ENCODE assay signal across 26 mouse cellular contexts in genomic region chr10:86761236-86761635, GRCm38 (mm10). TPM values are rescaled to one million over a fixed set of nuclear protein-coding genes. Genes with fewer than 3 reads are reported as not detected.
DNase-seq lines count a peak whose midpoint lies in the region; ATAC-seq and TF ChIP-seq lines count a peak whose summit lies in the region.
"Had no signal": no experiment of that assay in that cellular context is flagged by ENCODE, and none has a peak within 500 bp of the region (broad histone marks: within the 10 kb centered on the region; RNA-seq: fewer than 3 reads in every experiment).

No protein-coding gene starts in this region.

- WGBS in heart, embryonic 10.5 days = 84% methylated on average over 1 of the region's 1 CpGs
- 71% methylated on average over 1 of the region's 1 CpGs for WGBS in midbrain, embryonic 10.5 days
- 67% methylated on average over 1 of the region's 1 CpGs for WGBS in midbrain, embryonic 11.5 days
- WGBS in limb, embryonic 12.5 days = 59% methylated on average over 1 of the region's 1 CpGs
- WGBS in stomach, postnatal 0 days = 93% methylated on average over 1 of the region's 1 CpGs

- H3K9me3 ChIP-seq in heart, embryonic 10.5 days = no peaks in the 10 kb centered on the region
- H3K9me3 ChIP-seq in midbrain, embryonic 10.5 days (replicated peaks) = no peaks in the 10 kb centered on the region
- no peaks in the 10 kb centered on the region for H3K9me3 ChIP-seq in midbrain, embryonic 11.5 days (ENCODE audit: control insufficient read depth, low read length)
- no peaks in the 10 kb centered on the region for H3K9me3 ChIP-seq in limb, embryonic 12.5 days
- no peaks in the 10 kb centered on the region for H3K9me3 ChIP-seq in stomach, postnatal 0 days (ENCODE audit: control insufficient read depth, low read length)
- H3K9me3 ChIP-seq: embryonic facial prominence, embryonic 12.5 days; forebrain, embryonic 12.5 days; hindbrain, embryonic 15.5 days; kidney, embryonic 15.5 days; limb, embryonic 15.5 days; lung, embryonic 15.5 days; midbrain, embryonic 12.5 days had no signal

- no peak overlapping the region for H3K9ac ChIP-seq in midbrain, embryonic 11.5 days (ENCODE audit: low read length)
- H3K9ac ChIP-seq in limb, embryonic 12.5 days (replicated peaks) = no peak overlapping the region
- H3K9ac ChIP-seq in stomach, postnatal 0 days (ENCODE audit: low read length) = no peak overlapping the region
- H3K9ac ChIP-seq: embryonic facial prominence, embryonic 12.5 days; forebrain, embryonic 12.5 days; hindbrain, embryonic 15.5 days; kidney, embryonic 15.5 days; limb, embryonic 15.5 days; liver, embryonic 14.5 days; lung, embryonic 15.5 days; midbrain, embryonic 12.5 days had no signal

- no peak overlapping the region for H3K4me3 ChIP-seq in heart, embryonic 10.5 days
- no peak overlapping the region for H3K4me3 ChIP-seq in midbrain, embryonic 10.5 days
- H3K4me3 ChIP-seq in midbrain, embryonic 11.5 days (ENCODE audit: low read depth, low read length) = no peak overlapping the region
- H3K4me3 ChIP-seq in limb, embryonic 12.5 days (replicated peaks) = no peak overlapping the region
- no peak overlapping the region for H3K4me3 ChIP-seq in stomach, postnatal 0 days (ENCODE audit: low read depth, low read length)
- H3K4me3 ChIP-seq: embryonic facial prominence, embryonic 12.5 days; forebrain, embryonic 12.5 days; hindbrain, embryonic 15.5 days; kidney, embryonic 15.5 days; limb, embryonic 15.5 days; lung, embryonic 15.5 days; midbrain, embryonic 12.5 days had no signal

- 0 out of 2 replicates have a peak overlapping the region, but pooled peaks have one; percentile 12 for H3K27ac ChIP-seq in heart, embryonic 10.5 days
- no peak overlapping the region; the same call in 1 of the 2 replicates for H3K27ac ChIP-seq in midbrain, embryonic 10.5 days (replicated peaks)
- H3K27ac ChIP-seq in midbrain, embryonic 11.5 days (ENCODE audit: low read depth, low read length) = no peak overlapping the region
- H3K27ac ChIP-seq in limb, embryonic 12.5 days = 0 out of 2 replicates have a peak overlapping the region, but pooled peaks have one; percentile 53
- H3K27ac ChIP-seq in stomach, postnatal 0 days (replicated peaks) = no peak overlapping the region
- H3K27ac ChIP-seq: embryonic facial prominence, embryonic 12.5 days; forebrain, embryonic 12.5 days; kidney, embryonic 15.5 days; limb, embryonic 15.5 days; liver, embryonic 14.5 days; lung, embryonic 15.5 days; macrophage; midbrain, embryonic 12.5 days had no signal

- ATAC-seq in midbrain, embryonic 11.5 days (ENCODE audit: low FRiP score) = no peak
- ATAC-seq in limb, embryonic 12.5 days (ENCODE audit: insufficient number of reproducible peaks, insufficient read depth, low FRiP score, low TSS enrichment, low read depth) = no peak
- ATAC-seq in stomach, postnatal 0 days (ENCODE audit: low FRiP score, low TSS enrichment) = no peak
- ATAC-seq: CD4-positive, CD25-positive, alpha-beta regulatory T cell, adult 4 months had no signal

- peak; percentile 64 for DNase-seq in heart, embryonic 10.5 days (ENCODE audit: low spot score)
- DNase-seq in heart, postnatal 4 days = no peak
- peak; percentile 4 for DNase-seq in midbrain, embryonic 10.5 days (ENCODE audit: low spot score)
- no peak for DNase-seq in midbrain, embryonic 11.5 days (ENCODE audit: low spot score, missing footprints)
- DNase-seq in stomach, postnatal 0 days (ENCODE audit: low spot score) = peak; percentile 9
- no peak for DNase-seq in cerebellum, postnatal 36 days
- DNase-seq: adrenal gland, adult 8-10 months; cerebellum, adult 11-12 months; heart, postnatal 10 days; kidney, adult 11 months; kidney, postnatal 36 days; layer of hippocampus, postnatal 36 days; right cerebral cortex, postnatal 14 days had no signal

- no peaks in the 10 kb centered on the region for H3K36me3 ChIP-seq in heart, embryonic 10.5 days
- H3K36me3 ChIP-seq in midbrain, embryonic 10.5 days = no peaks in the 10 kb centered on the region
- H3K36me3 ChIP-seq in midbrain, embryonic 11.5 days (ENCODE audit: control insufficient read depth, insufficient read depth, low read length) = no peaks in the 10 kb centered on the region
- H3K36me3 ChIP-seq in limb, embryonic 12.5 days = no peaks in the 10 kb centered on the region
- no peaks in the 10 kb centered on the region for H3K36me3 ChIP-seq in stomach, postnatal 0 days (ENCODE audit: control insufficient read depth, insufficient read depth, low read length)
- H3K36me3 ChIP-seq: embryonic facial prominence, embryonic 12.5 days; forebrain, embryonic 12.5 days; hindbrain, embryonic 15.5 days; kidney, embryonic 15.5 days; limb, embryonic 15.5 days; lung, embryonic 15.5 days; midbrain, embryonic 12.5 days had no signal

- H3K4me1 ChIP-seq in heart, embryonic 10.5 days = peaks cover 6% of the 10 kb centered on the region; the same call in 1 of the 2 replicates
- 0 out of 2 replicates have a peak, but pooled peaks cover 3% of the 10 kb centered on the region for H3K4me1 ChIP-seq in midbrain, embryonic 10.5 days
- no peaks in the 10 kb centered on the region for H3K4me1 ChIP-seq in midbrain, embryonic 11.5 days (ENCODE audit: control insufficient read depth, insufficient read depth, low read length)
- peaks cover 9% of the 10 kb centered on the region for H3K4me1 ChIP-seq in limb, embryonic 12.5 days (replicated peaks)
- no peaks in the 10 kb centered on the region for H3K4me1 ChIP-seq in stomach, postnatal 0 days (replicated peaks; ENCODE audit: control insufficient read depth, insufficient read depth)
- H3K4me1 ChIP-seq: embryonic facial prominence, embryonic 12.5 days; forebrain, embryonic 12.5 days; hindbrain, embryonic 15.5 days; lung, embryonic 15.5 days; midbrain, embryonic 12.5 days had no signal

- H3K27me3 ChIP-seq in heart, embryonic 10.5 days (ENCODE audit: insufficient read depth, poor library complexity, severe bottlenecking) = no peaks in the 10 kb centered on the region; the same call in 1 of the 2 replicates
- H3K27me3 ChIP-seq in midbrain, embryonic 10.5 days (ENCODE audit: low read depth, poor library complexity, severe bottlenecking) = no peaks in the 10 kb centered on the region
- no peaks in the 10 kb centered on the region for H3K27me3 ChIP-seq in midbrain, embryonic 11.5 days (ENCODE audit: control insufficient read depth, insufficient read depth, low read length)
- no peaks in the 10 kb centered on the region for H3K27me3 ChIP-seq in limb, embryonic 12.5 days
- H3K27me3 ChIP-seq in stomach, postnatal 0 days (ENCODE audit: control insufficient read depth, insufficient read depth, low read length) = no peaks in the 10 kb centered on the region
- H3K27me3 ChIP-seq: embryonic facial prominence, embryonic 12.5 days; forebrain, embryonic 12.5 days; hindbrain, embryonic 15.5 days; kidney, embryonic 15.5 days; limb, embryonic 15.5 days; lung, embryonic 15.5 days; midbrain, embryonic 12.5 days had no signal

- no peak for TF ChIP-seq CTCF in stomach, postnatal 0 days (IDR thresholded peaks at IDR 0.05; ENCODE audit: low read depth)

- TF ChIP-seq EP300 in stomach, postnatal 0 days (optimal IDR thresholded peaks at IDR 0.05) = no peak

- no peak overlapping the region for H3K4me2 ChIP-seq in midbrain, embryonic 11.5 days
- H3K4me2 ChIP-seq in limb, embryonic 12.5 days = no peak overlapping the region
- no peak overlapping the region for H3K4me2 ChIP-seq in stomach, postnatal 0 days (replicated peaks; ENCODE audit: low read depth)
- H3K4me2 ChIP-seq: embryonic facial prominence, embryonic 12.5 days; forebrain, embryonic 12.5 days; heart, embryonic 11.5 days; hindbrain, embryonic 15.5 days; kidney, embryonic 15.5 days; limb, embryonic 15.5 days; lung, embryonic 15.5 days; midbrain, embryonic 12.5 days had no signal

RNA-seq across cellular contexts. Expression of gene Gm49358, which starts 2.5 kb away (rescaled TPM):
- polyA plus RNA-seq in heart, embryonic 10.5 days (2016; fragmentation: Nextera tagmentation; extraction: Ambion mirVana) = not detected in 2 replicates
- total RNA-seq in heart, postnatal 4 days (2021) = 10 to 100 TPM; 12.8 to 14.2 TPM
- polyA plus RNA-seq in midbrain, embryonic 10.5 days (2016; fragmentation: Nextera tagmentation; extraction: Ambion mirVana) = not detected in 2 replicates
- polyA plus RNA-seq in midbrain, embryonic 11.5 days (2014; fragmentation: Nextera tagmentation; extraction: Ambion mirVana) = 0.37 TPM in 1 of 2 replicates, not detected in the other
- polyA plus RNA-seq in limb, embryonic 12.5 days (2016; fragmentation: Nextera tagmentation; extraction: Ambion mirVana) = not detected in 2 replicates
- polyA plus RNA-seq in stomach, postnatal 0 days (2015; fragmentation: Nextera tagmentation; extraction: Ambion mirVana) = not detected in 2 replicates
- polyA plus RNA-seq: CD4-positive, CD25-positive, alpha-beta regulatory T cell, adult 4 months; embryonic facial prominence, embryonic 12.5 days; forebrain, embryonic 12.5 days; gonadal fat pad, adult 2 months; heart, embryonic 11.5 days; hindbrain, embryonic 15.5 days; kidney, embryonic 15.5 days; limb, embryonic 15.5 days; liver, embryonic 14.5 days; lung, embryonic 15.5 days; midbrain, embryonic 12.5 days had no signal

RNA-seq across cellular contexts. Expression of gene Nt5dc3, which starts 17.6 kb away (rescaled TPM):
- 1.4 and 1.6 TPM in 2 replicates for polyA plus RNA-seq in heart, embryonic 10.5 days (2016; fragmentation: Nextera tagmentation; extraction: Ambion mirVana)
- 10 to 100 TPM; 35.0 to 35.1 TPM for total RNA-seq in heart, postnatal 4 days (2021)
- 0.67 and 0.72 TPM in 2 replicates for polyA plus RNA-seq in midbrain, embryonic 10.5 days (2016; fragmentation: Nextera tagmentation; extraction: Ambion mirVana)
- 1.1 and 1.7 TPM in 2 replicates for polyA plus RNA-seq in midbrain, embryonic 11.5 days (2014; fragmentation: Nextera tagmentation; extraction: Ambion mirVana)
- 0.94 and 1.0 TPM in 2 replicates for polyA plus RNA-seq in limb, embryonic 12.5 days (2016; fragmentation: Nextera tagmentation; extraction: Ambion mirVana)
- polyA plus RNA-seq in stomach, postnatal 0 days (2015; fragmentation: Nextera tagmentation; extraction: Ambion mirVana) = 1.2 TPM in 2 replicates

RNA-seq across cellular contexts. Expression of gene Ttc41, which starts 55.6 kb away (rescaled TPM):
- polyA plus RNA-seq in heart, embryonic 10.5 days (2016; fragmentation: Nextera tagmentation; extraction: Ambion mirVana) = 2.2 and 2.7 TPM in 2 replicates
- 1 to 10 TPM; 1.6 to 1.7 TPM for total RNA-seq in heart, postnatal 4 days (2021)
- 3.3 and 4.0 TPM in 2 replicates for polyA plus RNA-seq in midbrain, embryonic 10.5 days (2016; fragmentation: Nextera tagmentation; extraction: Ambion mirVana)
- polyA plus RNA-seq in midbrain, embryonic 11.5 days (2014; fragmentation: Nextera tagmentation; extraction: Ambion mirVana) = 1.9 and 2.5 TPM in 2 replicates
- polyA plus RNA-seq in limb, embryonic 12.5 days (2016; fragmentation: Nextera tagmentation; extraction: Ambion mirVana) = 2.1 and 2.5 TPM in 2 replicates
- 0.38 and 0.47 TPM in 2 replicates for polyA plus RNA-seq in stomach, postnatal 0 days (2015; fragmentation: Nextera tagmentation; extraction: Ambion mirVana)

RNA-seq across cellular contexts. Expression of gene Hsp90b1, which starts 55.9 kb away (rescaled TPM):
- polyA plus RNA-seq in heart, embryonic 10.5 days (2016; fragmentation: Nextera tagmentation; extraction: Ambion mirVana) = 624 and 799 TPM in 2 replicates
- 100 to 1,000 TPM; 307 to 335 TPM for total RNA-seq in heart, postnatal 4 days (2021)
- polyA plus RNA-seq in midbrain, embryonic 10.5 days (2016; fragmentation: Nextera tagmentation; extraction: Ambion mirVana) = 515 and 591 TPM in 2 replicates
- 477 and 506 TPM in 2 replicates for polyA plus RNA-seq in midbrain, embryonic 11.5 days (2014; fragmentation: Nextera tagmentation; extraction: Ambion mirVana)
- polyA plus RNA-seq in limb, embryonic 12.5 days (2016; fragmentation: Nextera tagmentation; extraction: Ambion mirVana) = 588 and 626 TPM in 2 replicates
- 402 and 403 TPM in 2 replicates for polyA plus RNA-seq in stomach, postnatal 0 days (2015; fragmentation: Nextera tagmentation; extraction: Ambion mirVana)

Comparison
In these comparisons a context has a peak if more than half of its experiments do, and no peak if none do; other contexts are left out.
1. DNase-seq: peak in heart, embryonic 10.5 days (single experiment), midbrain, embryonic 10.5 days (single experiment) and stomach, postnatal 0 days (single experiment); none in heart, postnatal 4 days (single experiment), midbrain, embryonic 11.5 days (single experiment) and cerebellum, postnatal 36 days (0 of 2).
2. H3K27ac ChIP-seq: peak in heart, embryonic 10.5 days (single experiment) and limb, embryonic 12.5 days (single experiment); none in midbrain, embryonic 10.5 days (single experiment), midbrain, embryonic 11.5 days (single experiment) and stomach, postnatal 0 days (single experiment).